Mouse (Mus musculus) embryonic facial prominence, embryonic 14.5 days (tissue): ENCODE measurements around the gene Spns1. TPM values are rescaled to one million over a fixed set of nuclear protein-coding genes. Genes with fewer than 3 reads are reported as not detected.

Experiments
- ATAC-seq: fragments of 200-750 bp; cut with Nextera tagmentation; 2 replicates; pipeline ENCODE4 v1.8.0; 2017; ENCODE audit warnings: low read depth, moderate number of reproducible peaks, moderate TSS enrichment
- DNase-seq: peaks from one replicate; pipeline ENCODE4 v3.0.0-alpha.2; 2015; ENCODE audit warnings: low spot score
- H3K27ac ChIP-seq: fragments of 300-500 bp; sonication (generic); replicated peaks from 2 replicates; pipeline ENCODE4 v1.5.1; 2014; ENCODE audit warnings: low read depth, mild to moderate bottlenecking, low read length, moderate library complexity
- H3K27me3 ChIP-seq: fragments of 300-500 bp; sonication (generic); replicated peaks from 2 replicates; pipeline ENCODE4 v1.6.1; 2014; ENCODE audit warnings: low read length; ENCODE audit not compliant: control insufficient read depth, insufficient read depth
- H3K36me3 ChIP-seq: fragments of 300-500 bp; sonication (generic); 2 replicates; pipeline ENCODE4 v1.6.1; 2014; ENCODE audit warnings: low read length, mixed read lengths; ENCODE audit not compliant: control insufficient read depth, insufficient read depth
- H3K4me1 ChIP-seq: fragments of 300-500 bp; sonication (generic); 2 replicates; pipeline ENCODE4 v1.6.1; 2014; ENCODE audit warnings: antibody characterized with exemption, low read length; ENCODE audit not compliant: control insufficient read depth, insufficient read depth
- H3K4me2 ChIP-seq: fragments of 300-500 bp; sonication (generic); 2 replicates; pipeline ENCODE4 v1.6.1; 2014; ENCODE audit warnings: low read depth, mild to moderate bottlenecking, low read length, moderate library complexity, mixed read lengths
- H3K4me3 ChIP-seq: fragments of 300-500 bp; sonication (generic); 2 replicates; pipeline ENCODE4 v1.5.1; 2014; ENCODE audit warnings: low read depth, mild to moderate bottlenecking, low read length
- H3K9ac ChIP-seq: fragments of 300-500 bp; sonication (generic); 2 replicates; pipeline ENCODE4 v1.6.1; 2014; ENCODE audit warnings: low read depth, mild to moderate bottlenecking, low read length, moderate library complexity, mixed read lengths
- H3K9me3 ChIP-seq: fragments of 300-500 bp; sonication (generic); 2 replicates; pipeline ENCODE4 v1.6.1; 2016; ENCODE audit warnings: low read length; ENCODE audit not compliant: control insufficient read depth
- WGBS: fragments of 180-500 bp; shearing (Covaris S2); extraction: QIAGEN DNeasy Blood & Tissue Kit; methylation state at CpG from one replicate; pipeline ENCODE4 v1.1.7; 2014; 5-methylcytosine and 5-hydroxymethylcytosine counted together
- polyA plus RNA-seq: library from polyadenylated mRNA; unstranded; fragments of >200 nt; fragmentation: Nextera tagmentation; extraction: Ambion mirVana; gene quantifications from 2 replicates; pipeline ENCODE4 v1.2.1, GENCODE M21; 2014

Gene Spns1
- polyA plus RNA-seq = 40.4 and 43.8 TPM in 2 replicates

GRCm38 (mm10) chr7:126377278-126378158 is at the start of gene Spns1:
TSS of gene Spns1 (minus strand) at chr7:126377450.
- peak within 1 kb of the TSS; percentile 85 for H3K4me3 ChIP-seq
- H3K9ac ChIP-seq = peak within 1 kb of the TSS; percentile 84
- no peaks in the 10 kb centered on the region for H3K9me3 ChIP-seq
- peaks cover 9% of the 10 kb centered on the region for H3K36me3 ChIP-seq
- DNase-seq (peak; percentile 99), ATAC-seq (peak; percentile 98)
- H3K4me1 ChIP-seq = peaks cover 6% of the 10 kb centered on the region; the same call in 1 of the 2 replicates
- no peaks in the 10 kb centered on the region for H3K27me3 ChIP-seq
- 0% methylated on average over 33 of the region's 33 CpGs for WGBS
- peak within 1 kb of the TSS; percentile 94 for H3K4me2 ChIP-seq
- H3K27ac ChIP-seq = peak within 1 kb of the TSS; percentile 53; the same call in 1 of the 2 replicates

GRCm38 (mm10) chr7:126424161-126424560 is 46.9 kb upstream of the Spns1 start:
- no peak for ATAC-seq
- DNase-seq = no peak
- no peak overlapping the region for H3K9ac ChIP-seq
- H3K4me1 ChIP-seq = no peaks in the 10 kb centered on the region
- 82% methylated on average over 6 of the region's 6 CpGs for WGBS
- H3K36me3 ChIP-seq = no peaks in the 10 kb centered on the region
- H3K9me3 ChIP-seq = peaks cover 3% of the 10 kb centered on the region; the same call in 1 of the 2 replicates
- H3K27ac ChIP-seq = no peak overlapping the region
- H3K27me3 ChIP-seq = no peaks in the 10 kb centered on the region
- H3K4me3 ChIP-seq = no peak overlapping the region
- no peak overlapping the region for H3K4me2 ChIP-seq

DNA sequence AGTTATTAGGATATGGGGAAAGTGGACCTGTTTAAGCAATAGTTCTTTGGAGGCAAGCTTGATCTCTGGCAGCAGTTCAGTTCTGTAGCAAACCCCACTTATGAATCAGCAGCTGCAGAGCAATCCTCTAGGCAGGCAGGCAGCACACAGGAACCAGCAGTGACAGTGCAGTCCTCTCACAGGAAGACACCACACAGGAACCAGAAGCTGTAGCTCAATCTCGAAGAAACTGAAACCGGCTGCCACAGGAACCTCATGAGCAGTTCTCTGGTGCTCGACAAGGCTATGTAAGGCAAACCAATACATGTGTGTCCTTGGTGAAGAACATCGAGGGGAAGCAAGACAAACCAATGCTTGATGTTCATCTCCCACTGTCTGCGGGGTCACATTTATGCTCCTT is 44.5 kb upstream of the Spns1 start:
- ATAC-seq (no peak), DNase-seq (no peak)
- Histone ChIP-seq H3K4me1 (no peaks in the 10 kb centered on the region), H3K4me3 (no peak overlapping the region), H3K4me2 (no peak overlapping the region), H3K27ac (no peak overlapping the region), H3K9me3 (peaks cover 3% of the 10 kb centered on the region; the same call in 1 of the 2 replicates), H3K36me3 (no peaks in the 10 kb centered on the region), H3K9ac (no peak overlapping the region), H3K27me3 (no peaks in the 10 kb centered on the region)
- WGBS = 84% methylated on average over 5 of the region's 5 CpGs

DNA sequence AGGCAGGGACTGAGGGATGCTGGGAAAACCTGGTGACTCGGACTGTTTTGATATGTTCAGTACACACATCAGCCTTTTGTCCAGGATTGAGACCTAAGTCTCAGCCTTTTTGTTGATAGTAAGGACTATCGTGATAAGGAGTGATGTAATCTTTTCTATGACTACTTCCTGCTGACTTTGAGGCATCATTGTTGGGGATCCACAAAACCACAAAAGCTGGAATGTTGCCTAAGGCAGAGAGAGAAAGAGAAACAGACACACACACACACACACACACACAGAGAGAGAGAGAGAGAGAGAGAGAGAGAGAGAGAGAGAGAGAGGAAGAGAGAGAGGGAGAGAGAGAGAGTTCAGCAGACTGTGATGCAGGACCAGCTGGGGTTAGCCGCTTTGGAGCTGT is 41.2 kb upstream of the Spns1 start:
- no peaks in the 10 kb centered on the region for H3K9me3 ChIP-seq

GRCm38 (mm10) chr7:126417606-126418005 is 40.4 kb upstream of the Spns1 start:
- no peak overlapping the region for H3K9ac ChIP-seq
- no peak for ATAC-seq
- no peaks in the 10 kb centered on the region for H3K36me3 ChIP-seq
- H3K9me3 ChIP-seq = no peaks in the 10 kb centered on the region
- no peak overlapping the region for H3K27ac ChIP-seq
- no peak for DNase-seq
- no peak overlapping the region for H3K4me3 ChIP-seq
- H3K27me3 ChIP-seq = no peaks in the 10 kb centered on the region
- 79% methylated on average over 4 of the region's 4 CpGs for WGBS
- H3K4me2 ChIP-seq = no peak overlapping the region
- no peaks in the 10 kb centered on the region for H3K4me1 ChIP-seq

More for the DNA sequence above, 41.2 kb upstream of the Spns1 start:
- Histone ChIP-seq H3K27ac (no peak overlapping the region), H3K4me2 (no peak overlapping the region), H3K9ac (no peak overlapping the region), H3K27me3 (no peaks in the 10 kb centered on the region), H3K36me3 (no peaks in the 10 kb centered on the region), H3K4me3 (no peak overlapping the region), H3K4me1 (no peaks in the 10 kb centered on the region)
- ATAC-seq = no peak
- peak; percentile 6 for DNase-seq
- WGBS = 62% methylated on average over 3 of the region's 3 CpGs

GRCm38 (mm10) chr7:126417045-126417444 is 39.8 kb upstream of the Spns1 start:
- Histone ChIP-seq H3K9ac (no peak overlapping the region), H3K4me1 (no peaks in the 10 kb centered on the region), H3K4me2 (no peak overlapping the region), H3K27me3 (no peaks in the 10 kb centered on the region), H3K4me3 (no peak overlapping the region), H3K36me3 (no peaks in the 10 kb centered on the region), H3K9me3 (no peaks in the 10 kb centered on the region), H3K27ac (no peak overlapping the region)
- ATAC-seq (peak; percentile 71; the same call in 1 of the 2 replicates), DNase-seq (peak; percentile 40)
- 35% methylated on average over 8 of the region's 8 CpGs for WGBS

DNA sequence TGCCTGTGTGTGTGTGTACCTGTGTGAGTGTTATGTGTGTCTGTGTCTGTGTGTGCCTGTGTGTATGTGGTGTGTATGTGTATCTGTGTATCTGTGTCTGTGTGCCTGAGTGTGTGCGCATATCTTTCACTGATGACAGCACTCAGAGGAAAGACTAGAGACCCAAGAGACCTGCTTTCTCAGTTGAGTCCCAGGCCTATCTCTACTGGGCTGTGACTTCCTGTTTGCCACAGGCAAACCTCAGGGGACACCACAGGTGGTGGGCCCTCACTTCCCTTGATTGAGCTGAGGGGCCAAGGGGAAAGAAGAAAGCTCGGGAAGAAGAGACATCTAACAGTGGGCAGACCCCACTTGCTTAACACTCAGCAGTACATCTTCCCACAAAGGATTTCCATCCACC is 39.4 kb upstream of the Spns1 start:
- Histone ChIP-seq H3K9me3 (no peaks in the 10 kb centered on the region), H3K4me1 (no peaks in the 10 kb centered on the region), H3K4me3 (no peak overlapping the region), H3K27me3 (no peaks in the 10 kb centered on the region), H3K27ac (no peak overlapping the region), H3K9ac (no peak overlapping the region), H3K4me2 (no peak overlapping the region), H3K36me3 (no peaks in the 10 kb centered on the region)
- 51% methylated on average over 2 of the region's 2 CpGs for WGBS
- no peak for DNase-seq
- no peak; the same call in 1 of the 2 replicates for ATAC-seq

- no peak for ATAC-seq
- Histone ChIP-seq H3K27ac (no peak within 1 kb of the TSS), H3K36me3 (no peaks in the 10 kb centered on the region), H3K9me3 (no peaks in the 10 kb centered on the region), H3K4me2 (no peak within 1 kb of the TSS), H3K4me1 (no peaks in the 10 kb centered on the region), H3K27me3 (no peaks in the 10 kb centered on the region), H3K4me3 (no peak within 1 kb of the TSS), H3K9ac (no peak within 1 kb of the TSS)
- WGBS = 87% methylated on average over 6 of the region's 6 CpGs
- DNase-seq = no peak
These were observed 37.5 kb upstream of the Spns1 start, which contains the start of gene Cd19 for GRCm38 (mm10) chr7:126414725-126415124. TSS of gene Cd19 (minus strand) at chr7:126414889.
